Mouse (Mus musculus): Measurements from ENCODE around the gene Ms4a6c.
"Not testable (repeated sequence)": the region's sequence is repeated elsewhere in the genome, so short reads cannot be mapped to it uniquely, and the experiment has no call there.

The Ms4a6c gene

GRCm38 (mm10) chr19:11469215-11469614, at the start of gene Ms4a6c:
Gene Ms4a6c, plus strand, starts transcription at chr19:11469366.
- DNase-seq (ENCODE audit: low spot score in 2 of 2): not testable (repeated sequence)

- DNase-seq (ENCODE audit: low spot score in 2 of 2): not testable (repeated sequence)
Observed at GRCm38 (mm10) chr19:11431209-11431608, 38.0 kb upstream of the Ms4a6c start.

- no peak for DNase-seq (ENCODE audit: low spot score in 2 of 2)
Observed at GRCm38 (mm10) chr19:11435058-11435834, 33.9 kb upstream of the Ms4a6c start.

GRCm38 (mm10) chr19:11443338-11443737, 25.8 kb upstream of the Ms4a6c start, which contains the start of gene Ms4a4b:
Gene Ms4a4b, plus strand, starts transcription at chr19:11443553.
- DNase-seq (ENCODE audit: low spot score in 2 of 2): no peak

- DNase-seq (ENCODE audit: low spot score in 2 of 2): no peak
Observed at GRCm38 (mm10) chr19:11443964-11444363, 25.2 kb upstream of the Ms4a6c start.

GRCm38 (mm10) chr19:11447238-11447637, 21.9 kb upstream of the Ms4a6c start:
- no peak for DNase-seq (ENCODE audit: low spot score in 2 of 2)

- not testable (repeated sequence) for DNase-seq (ENCODE audit: low spot score in 2 of 2)
Observed at GRCm38 (mm10) chr19:11459041-11459440, 10.1 kb upstream of the Ms4a6c start.

GRCm38 (mm10) chr19:11464795-11465194, 4.4 kb upstream of the Ms4a6c start:
- DNase-seq (ENCODE audit: low spot score in 2 of 2): not testable (repeated sequence)

GRCm38 (mm10) chr19:11466471-11466870, 2.7 kb upstream of the Ms4a6c start:
- no peak for DNase-seq (ENCODE audit: low spot score in 2 of 2)

- not testable (repeated sequence) for DNase-seq (ENCODE audit: low spot score in 2 of 2)
Observed at GRCm38 (mm10) chr19:11468361-11468760, 805 bp upstream of the Ms4a6c start.

GRCm38 (mm10) chr19:11479714-11480113, 10.5 kb downstream of the Ms4a6c start:
- no peak for DNase-seq (ENCODE audit: low spot score in 2 of 2)

- no peak for DNase-seq (ENCODE audit: low spot score in 2 of 2)
Observed at GRCm38 (mm10) chr19:11482684-11483083, 13.5 kb downstream of the Ms4a6c start.

GRCm38 (mm10) chr19:11483941-11484340, 14.8 kb downstream of the Ms4a6c start:
- no peak for DNase-seq (ENCODE audit: low spot score in 2 of 2)

GRCm38 (mm10) chr19:11484388-11484787, 15.2 kb downstream of the Ms4a6c start:
- no peak for DNase-seq (ENCODE audit: low spot score in 2 of 2)

GRCm38 (mm10) chr19:11485266-11485665, 16.1 kb downstream of the Ms4a6c start:
- no peak for DNase-seq (ENCODE audit: low spot score in 2 of 2)

GRCm38 (mm10) chr19:11485746-11486145, 16.6 kb downstream of the Ms4a6c start, which contains the start of gene Gm8369:
Gene Gm8369, plus strand, starts transcription at chr19:11485938.
- peak in 1 of 2 experiments; percentile 40 for DNase-seq (ENCODE audit: low spot score in 2 of 2)

GRCm38 (mm10) chr19:11486599-11486998, 17.4 kb downstream of the Ms4a6c start:
- DNase-seq (ENCODE audit: low spot score in 2 of 2): no peak

- no peak for DNase-seq (ENCODE audit: low spot score in 2 of 2)
Observed at GRCm38 (mm10) chr19:11491406-11492189, 22.4 kb downstream of the Ms4a6c start.

- no peak for DNase-seq (ENCODE audit: low spot score in 2 of 2)
Observed at GRCm38 (mm10) chr19:11492671-11493070, 23.5 kb downstream of the Ms4a6c start.

GRCm38 (mm10) chr19:11494519-11494918, 25.4 kb downstream of the Ms4a6c start:
- no peak for DNase-seq (ENCODE audit: low spot score in 2 of 2)

GRCm38 (mm10) chr19:11496361-11496760, 27.2 kb downstream of the Ms4a6c start:
- no peak for DNase-seq (ENCODE audit: low spot score in 2 of 2)

- DNase-seq (ENCODE audit: low spot score in 2 of 2): not testable (repeated sequence)
Observed at GRCm38 (mm10) chr19:11497300-11497699, 28.1 kb downstream of the Ms4a6c start.

- DNase-seq (ENCODE audit: low spot score in 2 of 2): no peak
Observed at GRCm38 (mm10) chr19:11500796-11501195, 31.6 kb downstream of the Ms4a6c start.

All from right cerebral cortex, postnatal 10 days (tissue).